Mouse (Mus musculus) stomach, embryonic 14.5 days (tissue): ENCODE results near the gene Rnaseh1. TPM values are rescaled to one million over a fixed set of nuclear protein-coding genes. Genes with fewer than 3 reads are reported as not detected.

Experiments used
- microRNA-seq: library from miRNA; unstranded; fragments of <30 nt; microRNA quantifications from one replicate; pipeline ENCODE4, GENCODE M21; 2016
- polyA plus RNA-seq: library from polyadenylated mRNA; unstranded; fragments of >200 nt; fragmentation: Nextera tagmentation; extraction: Ambion mirVana; gene quantifications from 2 replicates; pipeline ENCODE4 v1.2.1, GENCODE M21; 2014

Rnaseh1 gene
- polyA plus RNA-seq, 1 experiment from 2014 or later = 29.8 TPM

Small RNAs within 50 kb of the gene (microRNA-seq; reads per million reads assigned to microRNA genes)
- gene Mir6937 = not detected

Other genes starting within 250 kb of the Rnaseh1 start
- 0.17 TPM in 1 of 2 replicates, not detected in the other for gene Dcdc2c, start 97.2 kb upstream of the Rnaseh1 start, polyA plus RNA-seq
- not detected in 2 replicates for gene Allc, start 67.1 kb upstream of the Rnaseh1 start, polyA plus RNA-seq
- 0.70 and 1.2 TPM in 2 replicates for gene Colec11, start 26.2 kb upstream of the Rnaseh1 start, polyA plus RNA-seq
- gene Rps7, start 13.6 kb upstream of the Rnaseh1 start, polyA plus RNA-seq = 1,014 and 1,021 TPM in 2 replicates
- 78.2 and 79.1 TPM in 2 replicates for gene Adi1, start 25.6 kb downstream of the Rnaseh1 start, polyA plus RNA-seq
- 39.1 and 40.7 TPM in 2 replicates for gene Trappc12, start 100.9 kb downstream of the Rnaseh1 start, polyA plus RNA-seq
- gene Eipr1, start 102.2 kb downstream of the Rnaseh1 start, polyA plus RNA-seq = 27.2 and 31.0 TPM in 2 replicates